Mouse (Mus musculus) kidney, adult 2 months (tissue): ENCODE measurements around the gene Cxcr5.

ENCODE experiments used
- CTCF ChIP-seq: fragments of 200-500 bp; conservative IDR thresholded peaks from 2 replicates; pipeline ENCODE4 v1.5.1; 2011; ENCODE audit warnings: low read depth, mild to moderate bottlenecking, control low read depth, low read length, moderate library complexity, mixed read lengths; ENCODE audit not compliant: insufficient read depth, insufficient read length
- POLR2A ChIP-seq: fragments of 200-500 bp; IDR thresholded peaks from one replicate; pipeline ENCODE4 v1.6.1; 2011; ENCODE audit warnings: low read depth, low read length, control low read depth

DNA sequence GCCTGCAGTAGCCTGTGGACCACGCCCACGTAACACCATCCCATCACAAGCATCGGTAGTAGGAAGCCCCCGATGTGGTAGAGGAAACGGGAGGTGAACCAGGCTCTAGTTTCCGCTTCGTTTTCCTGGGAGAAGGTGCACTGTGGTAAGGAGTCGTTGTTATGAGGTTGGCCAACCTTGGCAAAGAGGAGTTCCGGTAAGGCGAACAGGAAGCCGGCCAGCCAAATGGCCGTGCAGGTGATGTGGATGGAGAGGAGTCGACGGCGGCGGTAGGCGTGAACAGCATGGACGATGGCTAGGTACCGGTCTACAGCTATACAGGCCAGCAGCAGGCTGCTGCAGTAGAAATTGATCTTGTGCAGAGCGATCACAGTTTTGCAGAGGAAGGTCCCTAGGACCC lies 48.1 kb downstream of the Cxcr5 start:
- TF ChIP-seq POLR2A (no peak), CTCF (no peak)
